Mouse (Mus musculus): Measurements from ENCODE around the gene Olfr992. TPM values are rescaled to one million over a fixed set of nuclear protein-coding genes. Genes with fewer than 3 reads are reported as not detected.
"Not testable (repeated sequence)": the region's sequence is repeated elsewhere in the genome, so short reads cannot be mapped to it uniquely, and the experiment has no call there.

The Olfr992 gene
- total RNA-seq (2021) = not detected

GRCm38 (mm10) chr2:85409369-85409768 is at the start of gene Olfr992:
TSS of gene Olfr992 (minus strand) at chr2:85409469.
- intact Hi-C loops (cut with DNase I) = no loop called here

GRCm38 (mm10) chr2:85443539-85443938 is 34.3 kb upstream of the Olfr992 start, which contains the start of gene Olfr995:
TSS of gene Olfr995 (minus strand) at chr2:85443639.
- intact Hi-C loops (cut with DNase I) = no loop called here

More at GRCm38 (mm10) chr2:85409369-85409768, at the start of gene Olfr992:
- no peak for DNase-seq

GRCm38 (mm10) chr2:85442546-85442945 is 33.3 kb upstream of the Olfr992 start:
- intact Hi-C loops (cut with DNase I) = no loop called here
- no peak for DNase-seq

More at GRCm38 (mm10) chr2:85443539-85443938, 34.3 kb upstream of the Olfr992 start, which contains the start of gene Olfr995:
- DNase-seq = no peak

GRCm38 (mm10) chr2:85436351-85436750 is 27.1 kb upstream of the Olfr992 start, which contains the start of gene Olfr994:
TSS of gene Olfr994 (minus strand) at chr2:85436451.
- no peak for DNase-seq
- intact Hi-C loops (cut with DNase I) = no loop called here

- DNase-seq = no peak
- intact Hi-C loops (cut with DNase I) = loop anchor here (10.0 kb wide), 1 partner anchor 141 kb away; no protein-coding TSS in a partner anchor
Measured at GRCm38 (mm10) chr2:85425893-85426292, 16.6 kb upstream of the Olfr992 start.

GRCm38 (mm10) chr2:85414777-85415176 is 5.5 kb upstream of the Olfr992 start, which contains the start of gene Olfr993:
TSS of gene Olfr993 (minus strand) at chr2:85414877.
- no peak for DNase-seq
- intact Hi-C loops (cut with DNase I) = no loop called here

GRCm38 (mm10) chr2:85363127-85363526 is 46.1 kb downstream of the Olfr992 start, which contains the start of gene Olfr988:
TSS of gene Olfr988 (minus strand) at chr2:85363227.
- DNase-seq; intact Hi-C loops (cut with DNase I): not testable (repeated sequence)

Other genes with a start within 250 kb of the Olfr992 start
- 10 to 100 TPM; 53.3 to 54.1 TPM for gene Lrrc55, start 212.3 kb downstream of the Olfr992 start, total RNA-seq (2021)
- not detected for gene Olfr987, start 70.2 kb downstream of the Olfr992 start, total RNA-seq (2021)
- gene Olfr988, start 46.2 kb downstream of the Olfr992 start, total RNA-seq (2021) = not detected
- not detected for gene Olfr993, start 5.4 kb upstream of the Olfr992 start, total RNA-seq (2021)
- gene Olfr994, start 27.0 kb upstream of the Olfr992 start, total RNA-seq (2021) = not detected
- gene Olfr995, start 34.2 kb upstream of the Olfr992 start, total RNA-seq (2021) = not detected
- gene 4833423E24Rik, start 109.6 kb upstream of the Olfr992 start, total RNA-seq (2021) = under 1 TPM; 0.24 to 0.38 TPM
- gene Olfr996, start 169.7 kb upstream of the Olfr992 start, total RNA-seq (2021) = not detected
- gene Olfr998, start 179.5 kb upstream of the Olfr992 start, total RNA-seq (2021) = not detected
- not detected for gene Olfr1000, start 202.4 kb upstream of the Olfr992 start, total RNA-seq (2021)
- not detected for gene Olfr1002, start 241.2 kb upstream of the Olfr992 start, total RNA-seq (2021)

Measured in left cerebral cortex, postnatal 4 days (tissue).